Mouse (Mus musculus): ENCODE measurements around the gene Ccdc38. TPM values are rescaled to one million over a fixed set of nuclear protein-coding genes. Genes with fewer than 3 reads are reported as not detected.

Gene Ccdc38
- total RNA-seq, 2 experiments from 2014 or later = 0.10 TPM; not detected in 1

DNA sequence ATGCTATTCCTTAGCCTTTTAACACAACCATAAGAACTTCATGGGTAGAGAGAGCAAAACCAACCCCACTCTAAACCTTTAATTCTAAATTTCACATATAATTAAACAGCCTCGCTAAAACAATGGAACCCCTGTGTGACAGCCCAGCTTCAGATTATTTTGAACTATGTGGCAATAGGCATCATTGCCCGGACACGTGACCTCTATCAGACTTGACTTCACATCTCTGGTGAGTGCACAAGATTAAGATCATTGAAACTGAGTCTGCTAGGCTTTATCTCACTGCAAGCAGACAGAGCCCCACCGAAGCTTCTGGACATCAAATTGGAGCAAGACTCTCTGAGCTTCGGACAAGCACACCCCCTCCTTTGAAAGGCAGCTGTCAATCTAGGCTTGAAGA, 61.9 kb downstream of the Ccdc38 start:
- intact Hi-C loops (cut with DNase I) = no loop called here
- no peak for DNase-seq

DNA sequence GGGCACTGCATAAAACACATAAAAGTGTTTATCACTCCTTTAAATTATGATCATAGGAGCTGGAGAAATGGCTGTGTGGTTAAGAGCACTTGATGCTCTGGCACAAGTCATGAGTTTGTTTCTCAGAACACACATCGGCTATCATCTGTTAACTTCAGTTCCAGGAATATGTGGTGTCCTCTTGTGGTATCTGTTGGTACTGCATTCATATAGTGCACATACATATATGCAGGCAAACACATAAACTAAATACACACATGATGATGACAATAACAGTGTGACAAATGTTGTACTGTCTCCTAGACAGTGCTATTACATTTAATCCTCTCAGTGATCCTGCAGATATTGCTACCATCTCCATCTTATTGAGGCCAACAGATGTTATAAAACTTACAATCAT, 62.8 kb downstream of the Ccdc38 start:
- intact Hi-C loops (cut with DNase I) = no loop called here
- DNase-seq = no peak

DNA sequence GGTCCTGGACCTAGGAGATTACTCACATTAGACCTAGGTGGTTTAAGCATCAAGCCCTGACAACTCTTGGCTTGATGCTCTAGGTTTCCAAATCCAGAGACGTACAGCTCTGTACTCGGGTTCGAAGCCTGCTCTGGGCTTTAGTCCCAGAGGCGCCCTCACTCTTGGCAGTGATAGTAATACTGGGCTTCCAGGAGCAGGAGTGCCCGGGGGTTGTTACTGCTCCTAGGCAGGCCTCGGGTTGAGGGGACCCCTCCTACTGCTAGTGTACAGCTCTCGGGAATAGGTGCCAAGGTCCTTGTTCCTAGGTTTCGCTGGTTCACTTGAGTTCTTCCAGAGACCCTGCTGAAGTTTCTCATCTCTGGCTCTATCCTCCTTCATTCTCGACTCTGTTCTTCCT, 65.9 kb downstream of the Ccdc38 start:
- no peak for DNase-seq
- intact Hi-C loops (cut with DNase I) = no loop called here

DNA sequence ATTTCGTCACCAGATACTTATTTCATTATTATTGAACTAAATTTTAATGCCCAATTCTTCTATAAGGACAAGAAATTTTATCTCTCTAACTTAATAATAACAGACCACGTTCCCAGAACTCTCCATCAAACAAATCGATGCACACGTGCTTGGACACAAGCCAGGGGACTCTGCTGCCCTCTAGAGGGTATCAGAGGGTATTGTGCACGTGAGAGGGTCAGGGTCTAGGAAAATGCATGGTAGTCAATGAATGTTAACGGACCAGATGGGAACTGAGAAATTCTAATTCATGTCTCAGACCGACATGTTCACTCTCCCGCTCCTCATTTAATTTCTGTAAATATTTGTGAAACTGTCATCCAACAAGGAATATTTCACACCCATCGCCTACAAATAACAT, 67.6 kb downstream of the Ccdc38 start:
- DNase-seq = no peak
- intact Hi-C loops (cut with DNase I) = no loop called here

DNA sequence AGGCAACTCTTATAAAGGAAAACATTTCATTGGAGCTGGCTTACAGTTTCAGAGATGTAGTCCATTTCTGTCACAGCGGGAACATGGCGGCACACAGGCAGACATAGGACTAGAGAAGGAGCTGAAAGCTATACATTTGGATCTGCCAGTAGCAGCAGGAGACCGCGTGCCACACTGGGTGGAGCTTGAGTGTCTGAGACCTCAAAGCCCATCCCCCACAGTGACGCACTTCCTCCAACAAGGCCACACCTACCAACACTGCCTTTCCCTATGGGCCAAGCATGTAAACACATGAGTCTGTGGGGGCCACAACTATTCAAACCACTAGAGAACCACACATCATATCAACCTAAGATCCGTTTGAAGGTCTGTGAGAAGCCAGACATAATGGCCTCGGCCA, 68.8 kb downstream of the Ccdc38 start:
- DNase-seq = no peak

DNA sequence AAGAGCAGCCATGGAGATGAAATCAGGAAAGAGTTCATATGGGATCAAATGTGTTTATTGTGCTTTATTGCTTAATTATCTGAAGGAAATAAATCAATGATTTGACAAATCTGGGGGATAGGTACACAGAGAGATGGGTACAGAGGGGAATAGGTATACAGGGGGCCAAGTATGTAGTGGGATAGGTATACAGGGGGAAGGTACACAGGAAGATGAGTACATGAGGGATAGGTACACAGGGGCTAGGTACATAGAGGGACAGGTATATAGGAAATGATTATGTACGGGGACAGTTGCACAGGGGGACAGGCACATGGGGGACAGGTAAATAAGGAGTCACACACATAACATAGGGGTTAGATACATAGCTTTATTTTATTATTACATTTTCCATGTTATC, 70.5 kb downstream of the Ccdc38 start:
- DNase-seq = no peak
- intact Hi-C loops (cut with DNase I) = loop anchor here (2.0 kb wide), 1 partner anchor 166 kb away; no protein-coding TSS in a partner anchor

More for the DNA sequence above, 68.8 kb downstream of the Ccdc38 start:
- intact Hi-C loops (cut with DNase I) = no loop called here

DNA sequence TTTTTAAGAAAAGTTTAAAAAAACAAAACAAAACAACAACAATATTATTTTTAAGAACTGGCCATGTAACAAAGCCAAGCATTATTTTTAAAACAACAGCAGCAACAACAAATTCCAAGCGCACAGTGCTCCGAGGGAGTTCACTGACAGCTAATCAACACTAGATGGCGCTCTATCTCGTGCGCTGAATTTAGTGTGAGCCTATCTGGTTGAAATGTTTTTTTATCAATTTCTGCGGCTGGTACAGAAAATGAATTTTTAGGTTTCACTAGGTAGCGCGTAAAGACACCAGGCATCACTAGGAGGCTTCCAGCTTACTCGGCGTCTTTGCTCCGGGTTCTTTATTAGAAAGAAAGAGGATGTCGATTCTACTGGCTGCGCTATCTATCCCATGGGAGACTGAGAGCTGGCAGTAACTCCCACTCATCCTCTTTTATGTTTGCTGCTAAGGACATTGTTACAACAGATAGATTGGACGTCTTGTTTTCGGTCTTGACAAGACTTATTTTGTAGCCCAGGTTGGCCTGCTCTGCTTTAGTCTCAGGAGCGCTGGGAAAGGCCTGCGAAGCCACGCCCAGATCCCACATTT, 71.1 kb downstream of the Ccdc38 start:
- intact Hi-C loops (cut with DNase I) = loop anchor here (2.0 kb wide), 1 partner anchor 165 kb away; no protein-coding TSS in a partner anchor
- no peak for DNase-seq

DNA sequence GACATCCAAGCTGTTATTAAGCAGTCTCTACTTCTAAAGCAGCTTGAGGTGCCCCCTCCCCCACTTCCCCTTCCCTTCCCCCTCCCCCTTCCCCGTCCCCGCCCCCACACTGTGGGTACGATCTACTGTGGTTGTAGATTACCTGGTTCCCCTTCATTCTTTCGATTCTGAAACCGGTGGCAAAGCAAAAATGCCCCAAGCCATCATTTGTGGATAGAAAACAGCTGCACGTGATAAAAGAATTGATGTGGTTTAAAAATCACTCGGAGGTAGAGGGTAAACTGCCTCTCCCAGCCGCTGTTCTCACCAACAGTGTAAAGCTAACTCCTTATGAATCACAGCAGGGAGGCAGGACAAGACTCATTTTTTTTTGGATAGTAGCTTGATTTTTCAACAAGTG, 74.4 kb downstream of the Ccdc38 start:
- no peak for DNase-seq
- intact Hi-C loops (cut with DNase I) = no loop called here

DNA sequence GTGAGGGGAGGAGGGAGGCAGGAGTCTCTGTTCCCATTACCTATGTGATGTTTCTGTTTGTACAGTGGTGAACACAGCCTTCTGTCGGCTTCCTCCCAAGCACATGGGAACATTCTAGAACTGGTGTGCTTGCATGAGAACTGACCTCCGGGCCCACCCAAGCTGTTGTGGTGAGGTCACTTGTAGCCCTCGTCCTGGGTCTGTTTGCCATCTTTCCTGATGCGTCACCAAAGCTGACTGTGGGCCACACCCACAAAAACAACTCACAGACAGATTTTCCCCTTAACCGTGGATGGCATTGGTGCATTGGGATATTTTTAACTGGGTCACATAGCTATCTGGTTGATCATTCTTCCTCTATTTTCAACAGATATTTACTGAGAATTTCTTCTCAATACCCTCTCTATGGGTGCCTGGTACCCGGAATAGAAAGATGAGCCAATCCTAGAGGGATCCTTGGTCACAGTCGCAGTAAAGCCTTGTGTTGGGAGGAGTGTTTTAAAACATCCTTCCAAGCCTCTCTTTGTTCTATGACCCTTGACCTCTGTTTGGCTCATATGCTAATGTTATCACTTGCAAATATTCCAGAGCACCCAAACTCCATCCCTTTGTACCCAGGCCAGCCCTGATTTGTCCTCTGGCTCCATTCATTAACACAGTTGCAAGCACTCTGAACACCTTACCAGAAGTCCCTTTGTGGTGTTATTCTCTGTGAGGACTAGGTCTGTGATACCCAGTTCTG, 80.2 kb downstream of the Ccdc38 start:
- DNase-seq = no peak
- intact Hi-C loops (cut with DNase I) = no loop called here

DNA sequence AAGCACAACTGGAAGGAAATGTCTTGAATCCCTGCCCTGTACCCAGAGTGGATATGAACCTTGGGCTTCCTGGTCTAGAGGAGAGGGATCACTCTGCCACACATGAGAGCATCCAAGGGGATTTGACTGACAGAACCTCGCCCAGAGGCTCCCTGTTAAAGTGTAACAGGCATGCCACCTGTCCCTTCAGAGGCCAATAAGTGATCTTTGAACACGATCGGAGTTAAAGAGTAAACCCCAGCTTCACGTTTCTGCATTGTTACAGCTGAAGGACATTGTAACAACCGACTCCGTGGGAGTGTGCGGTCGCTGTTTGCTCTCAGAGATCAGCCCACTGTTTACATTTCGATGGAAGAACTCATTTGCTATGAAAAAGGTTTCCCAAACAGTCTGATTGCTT, 83.3 kb downstream of the Ccdc38 start:
- intact Hi-C loops (cut with DNase I) = no loop called here
- DNase-seq = no peak

DNA sequence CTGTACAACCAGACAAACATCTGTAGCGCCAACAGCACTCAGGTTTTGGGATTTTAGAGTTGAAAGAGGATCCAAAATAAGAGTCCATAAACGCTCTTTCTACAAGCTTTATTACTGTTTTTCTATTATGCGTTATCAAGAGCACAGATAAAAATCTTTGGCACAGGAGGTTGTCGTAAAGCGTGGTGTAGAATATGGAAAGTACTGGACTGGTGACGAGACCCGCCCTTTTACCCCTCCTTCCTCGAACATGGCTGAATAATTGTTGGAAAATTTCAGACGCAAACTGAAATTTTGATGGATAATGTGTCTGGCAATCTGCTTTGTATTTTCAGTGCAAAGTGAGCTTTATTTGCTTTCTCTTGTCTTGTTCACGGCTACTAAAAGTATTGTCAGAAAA, 83.7 kb downstream of the Ccdc38 start:
- intact Hi-C loops (cut with DNase I) = no loop called here
- DNase-seq = no peak

DNA sequence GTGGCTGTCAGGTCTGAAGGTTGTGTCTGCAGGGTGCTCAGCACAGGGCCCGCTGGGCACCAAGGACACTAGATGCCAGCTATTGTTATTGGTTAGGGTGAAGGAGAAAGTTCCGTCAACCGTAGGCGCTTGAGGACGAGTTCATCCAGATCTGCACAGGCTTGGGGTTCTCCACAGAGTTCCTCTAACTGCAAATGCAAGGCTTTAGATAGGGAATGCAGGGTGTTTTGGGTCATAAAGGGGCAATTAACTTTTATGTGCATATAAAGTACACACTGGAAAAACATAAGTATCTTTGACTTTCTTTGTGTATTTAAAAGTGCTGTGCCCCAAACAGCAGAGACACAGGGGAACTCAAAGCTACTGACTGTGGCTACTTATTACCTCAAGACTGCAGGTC, 89.9 kb downstream of the Ccdc38 start:
- DNase-seq = no peak
- intact Hi-C loops (cut with DNase I) = no loop called here

DNA sequence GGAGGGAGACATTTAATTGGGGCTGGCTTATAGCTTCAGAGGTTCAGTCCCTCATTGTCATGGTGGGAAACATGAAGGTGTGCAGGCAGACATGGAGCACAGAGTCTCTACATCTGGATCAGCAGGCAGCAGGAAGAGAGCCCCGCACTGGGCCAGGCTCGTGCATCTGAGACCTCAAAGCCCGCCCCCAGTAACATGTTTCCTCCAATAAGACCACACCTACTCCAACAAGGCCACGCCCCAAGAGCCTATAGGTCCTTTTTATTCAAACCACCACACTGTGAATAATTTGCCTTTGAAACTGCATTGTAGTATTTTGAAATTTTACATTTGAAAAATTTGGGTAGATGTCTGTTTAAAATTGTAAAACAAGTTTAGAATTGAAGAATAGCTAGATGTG, 91.7 kb downstream of the Ccdc38 start:
- DNase-seq = no peak
- intact Hi-C loops (cut with DNase I) = no loop called here

DNA sequence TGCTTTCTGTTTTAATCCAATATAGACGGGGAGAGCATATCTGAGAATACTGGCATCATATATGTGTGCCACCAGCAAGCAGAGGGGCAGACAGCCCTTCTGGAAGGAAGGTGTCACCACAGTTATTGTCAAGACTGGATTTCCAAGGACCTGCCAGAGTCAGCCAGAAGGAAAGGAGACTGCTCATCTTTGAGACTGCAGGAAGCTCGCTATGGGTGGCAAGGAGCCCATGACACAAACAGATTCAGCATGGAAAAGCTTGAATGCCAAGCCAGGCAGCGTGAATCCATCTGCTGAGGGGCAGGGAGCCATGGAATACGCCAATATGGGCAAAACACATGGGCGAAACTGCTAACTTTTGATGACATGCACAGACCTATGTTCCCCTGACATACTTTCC, 93.1 kb downstream of the Ccdc38 start:
- intact Hi-C loops (cut with DNase I) = no loop called here
- DNase-seq = no peak

Other genes starting within 250 kb of the Ccdc38 start
- gene Elk3, start 229.5 kb upstream of the Ccdc38 start, total RNA-seq (2021) = 10 to 100 TPM; 11.6 to 14.2 TPM
- gene Lta4h, start 87.2 kb upstream of the Ccdc38 start, total RNA-seq (2021) = 10 to 100 TPM; 23.5 to 24.2 TPM
- gene Hal, start 51.9 kb upstream of the Ccdc38 start, total RNA-seq (2021) = under 1 TPM; 0.05 TPM
- not detected for gene Amdhd1, start 599 bp upstream of the Ccdc38 start, total RNA-seq (2021)
- gene Snrpf, start 49.1 kb downstream of the Ccdc38 start, total RNA-seq (2021) = 1 to 10 TPM; 6.4 to 7.0 TPM
- gene Ntn4, start 100.0 kb downstream of the Ccdc38 start, total RNA-seq (2021) = 1 to 10 TPM; 6.7 to 7.4 TPM